Mouse (Mus musculus): ENCODE measurements around the gene Abcc12.

DNA sequence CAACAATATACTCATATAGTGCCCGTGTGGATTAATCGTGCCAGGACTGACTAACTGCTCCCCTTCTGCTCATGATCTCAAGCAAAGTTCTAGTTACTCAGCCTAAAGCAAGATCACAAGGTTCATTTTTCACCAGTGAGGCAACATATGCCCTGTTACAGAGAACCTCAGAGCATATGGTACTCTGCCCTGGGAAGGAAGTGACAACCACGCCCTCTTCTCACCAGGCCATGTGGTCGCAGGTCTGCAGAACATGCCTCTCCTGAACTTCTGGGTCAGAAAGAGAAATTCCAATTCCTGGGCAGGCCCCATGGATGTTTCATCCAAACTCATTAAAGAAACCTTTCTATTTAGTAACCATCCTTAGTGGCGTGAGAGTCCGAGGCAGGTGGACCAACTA lies 39.6 kb downstream of the Abcc12 start:
- no peak for TF ChIP-seq POLR2A (IDR thresholded peaks at IDR 0.05; ENCODE audit: borderline replicate concordance, extremely low read depth, low read depth, low read length)
- TF ChIP-seq CTCF (IDR thresholded peaks at IDR 0.05; ENCODE audit: insufficient read depth, low read length), result no peak

Measured in lung, adult 2 months (tissue).